Mouse (Mus musculus) heart, embryonic 11.5 days (tissue): ENCODE results near the gene Ppp1ca. TPM values are rescaled to one million over a fixed set of nuclear protein-coding genes. Genes with fewer than 3 reads are reported as not detected.
A peak's percentile ranks its signal among the peaks of the same experiment; 100 is the strongest.

ENCODE experiments used
- ATAC-seq: fragments of 200-750 bp; cut with Nextera tagmentation; replicated peaks from 2 replicates; pipeline ENCODE4 v1.8.0; 2017; ENCODE audit warnings: moderate library complexity; ENCODE audit not compliant: insufficient number of reproducible peaks, low FRiP score, low TSS enrichment
- H3K27ac ChIP-seq: fragments of 300-500 bp; sonication (generic); 2 replicates; pipeline ENCODE4 v1.5.1; 2014; ENCODE audit warnings: mild to moderate bottlenecking, low read depth, low read length
- H3K27me3 ChIP-seq: fragments of 300-500 bp; sonication (generic); 2 replicates; pipeline ENCODE4 v1.6.1; 2014; ENCODE audit warnings: mild to moderate bottlenecking, low read length, mixed read lengths; ENCODE audit not compliant: control insufficient read depth, insufficient read depth
- H3K36me3 ChIP-seq: fragments of 300-500 bp; sonication (generic); 2 replicates; pipeline ENCODE4 v1.6.1; 2014; ENCODE audit warnings: mild to moderate bottlenecking, low read length, moderate library complexity, mixed read lengths; ENCODE audit not compliant: control insufficient read depth, insufficient read depth
- H3K4me1 ChIP-seq: fragments of 300-500 bp; sonication (generic); 2 replicates; pipeline ENCODE4 v1.6.1; 2014; ENCODE audit warnings: low read length; ENCODE audit not compliant: control insufficient read depth, insufficient read depth
- H3K4me2 ChIP-seq: fragments of 300-500 bp; sonication (generic); 2 replicates; pipeline ENCODE4 v1.6.1; 2014; ENCODE audit warnings: mild to moderate bottlenecking, moderate library complexity
- H3K4me3 ChIP-seq: fragments of 300-500 bp; sonication (generic); 2 replicates; pipeline ENCODE4 v1.5.1; 2014; ENCODE audit warnings: low read depth, low read length
- H3K9ac ChIP-seq: fragments of 300-500 bp; sonication (generic); 2 replicates; pipeline ENCODE4 v1.6.1; 2014; ENCODE audit warnings: mild to moderate bottlenecking, low read depth, low read length, moderate library complexity
- H3K9me3 ChIP-seq: fragments of 300-500 bp; sonication (generic); replicated peaks from 2 replicates; pipeline ENCODE4 v1.6.1; 2016; ENCODE audit warnings: low read length; ENCODE audit not compliant: control insufficient read depth
- WGBS: fragments of 180-500 bp; shearing (Covaris S2); extraction: QIAGEN DNeasy Blood & Tissue Kit; methylation state at CpG from one replicate; pipeline ENCODE4 v1.1.7; 2014; ENCODE audit not compliant: insufficient replicate concordance; 5-methylcytosine and 5-hydroxymethylcytosine counted together
- polyA plus RNA-seq: library from polyadenylated mRNA; unstranded; fragments of >200 nt; fragmentation: Nextera tagmentation; extraction: Ambion mirVana; gene quantifications from 2 replicates; pipeline ENCODE4 v1.2.1, GENCODE M21; 2014

The Ppp1ca gene
- polyA plus RNA-seq, 1 experiment from 2014 or later: 749 TPM

- H3K27me3 ChIP-seq: no peaks in the 10 kb centered on the region
- H3K4me3 ChIP-seq: no peak overlapping the region
- H3K27ac ChIP-seq: peak overlapping the region; percentile 22; the same call in 1 of the 2 replicates
- 60% methylated on average over 13 of the region's 13 CpGs for WGBS
- no peak for ATAC-seq
- no peaks in the 10 kb centered on the region for H3K36me3 ChIP-seq
- H3K4me1 ChIP-seq: peaks cover 32% of the 10 kb centered on the region
- no peaks in the 10 kb centered on the region for H3K9me3 ChIP-seq
- H3K4me2 ChIP-seq: no peak overlapping the region
- peak overlapping the region; percentile 34; the same call in 1 of the 2 replicates for H3K9ac ChIP-seq
Observed at GRCm38 (mm10) chr19:4171393-4172290, 20.2 kb upstream of the Ppp1ca start.

- H3K9ac ChIP-seq: no peak overlapping the region
Observed at GRCm38 (mm10) chr19:4172925-4173324, 18.9 kb upstream of the Ppp1ca start.

GRCm38 (mm10) chr19:4175368-4175947 lies 16.4 kb upstream of the Ppp1ca start, which contains the start of gene Carns1:
Carns1 (minus strand) TSS chr19:4175479.
- ATAC-seq: peak; percentile 47
- Histone ChIP-seq H3K36me3 (no peaks in the 10 kb centered on the region), H3K4me3 (peak within 1 kb of the TSS; percentile 24), H3K4me1 (peaks cover 21% of the 10 kb centered on the region), H3K27ac (no peak within 1 kb of the TSS), H3K9ac (peak within 1 kb of the TSS; percentile 61), H3K27me3 (no peaks in the 10 kb centered on the region), H3K4me2 (peak within 1 kb of the TSS; percentile 64), H3K9me3 (no peaks in the 10 kb centered on the region)
- WGBS: 3% methylated on average over 11 of the region's 11 CpGs

More at GRCm38 (mm10) chr19:4172925-4173324, 18.9 kb upstream of the Ppp1ca start:
- no peak overlapping the region for H3K4me3 ChIP-seq
- peaks cover 29% of the 10 kb centered on the region for H3K4me1 ChIP-seq
- H3K9me3 ChIP-seq: no peaks in the 10 kb centered on the region
- no peaks in the 10 kb centered on the region for H3K36me3 ChIP-seq
- 55% methylated on average over 11 of the region's 11 CpGs for WGBS
- no peak for ATAC-seq
- H3K4me2 ChIP-seq: no peak overlapping the region
- H3K27ac ChIP-seq: no peak overlapping the region
- no peaks in the 10 kb centered on the region for H3K27me3 ChIP-seq

GRCm38 (mm10) chr19:4180411-4180810 lies 11.5 kb upstream of the Ppp1ca start:
- peaks cover 13% of the 10 kb centered on the region for H3K4me1 ChIP-seq
- no peak overlapping the region for H3K27ac ChIP-seq
- WGBS: 74% methylated on average over 7 of the region's 7 CpGs
- no peak overlapping the region for H3K9ac ChIP-seq
- H3K36me3 ChIP-seq: no peaks in the 10 kb centered on the region
- H3K9me3 ChIP-seq: no peaks in the 10 kb centered on the region
- no peak for ATAC-seq
- H3K4me2 ChIP-seq: no peak overlapping the region
- no peak overlapping the region for H3K4me3 ChIP-seq
- H3K27me3 ChIP-seq: 0 out of 2 replicates have a peak, but pooled peaks cover 3% of the 10 kb centered on the region

GRCm38 (mm10) chr19:4181892-4182291 lies 10.0 kb upstream of the Ppp1ca start:
- no peak for ATAC-seq
- Histone ChIP-seq H3K36me3 (no peaks in the 10 kb centered on the region), H3K9ac (no peak overlapping the region), H3K9me3 (no peaks in the 10 kb centered on the region), H3K4me1 (peaks cover 9% of the 10 kb centered on the region), H3K4me3 (no peak overlapping the region), H3K4me2 (no peak overlapping the region), H3K27ac (no peak overlapping the region), H3K27me3 (0 out of 2 replicates have a peak, but pooled peaks cover 3% of the 10 kb centered on the region)
- WGBS: 50% methylated on average over 3 of the region's 3 CpGs

GRCm38 (mm10) chr19:4183689-4184088 lies 8.2 kb upstream of the Ppp1ca start:
- no peaks in the 10 kb centered on the region for H3K9me3 ChIP-seq
- H3K36me3 ChIP-seq: no peaks in the 10 kb centered on the region
- H3K27me3 ChIP-seq: 0 out of 2 replicates have a peak, but pooled peaks cover 3% of the 10 kb centered on the region
- peaks cover 9% of the 10 kb centered on the region for H3K4me1 ChIP-seq
- 82% methylated on average over 2 of the region's 2 CpGs for WGBS
- H3K27ac ChIP-seq: no peak overlapping the region
- H3K4me2 ChIP-seq: no peak overlapping the region
- no peak overlapping the region for H3K4me3 ChIP-seq
- H3K9ac ChIP-seq: no peak overlapping the region
- no peak for ATAC-seq

- no peak for ATAC-seq
- WGBS: 52% methylated on average over 15 of the region's 15 CpGs
- no peak overlapping the region for H3K4me3 ChIP-seq
- H3K9me3 ChIP-seq: no peaks in the 10 kb centered on the region
- H3K27me3 ChIP-seq: 0 out of 2 replicates have a peak, but pooled peaks cover 3% of the 10 kb centered on the region
- H3K36me3 ChIP-seq: no peaks in the 10 kb centered on the region
- no peak overlapping the region for H3K9ac ChIP-seq
- H3K27ac ChIP-seq: 0 out of 2 replicates have a peak overlapping the region, but pooled peaks have one; percentile 15
- no peak overlapping the region; the same call in 1 of the 2 replicates for H3K4me2 ChIP-seq
- H3K4me1 ChIP-seq: peaks cover 9% of the 10 kb centered on the region
Observed at GRCm38 (mm10) chr19:4184976-4185975, 6.6 kb upstream of the Ppp1ca start.

GRCm38 (mm10) chr19:4187303-4187702 lies 4.6 kb upstream of the Ppp1ca start:
- 65% methylated on average over 3 of the region's 3 CpGs for WGBS

More at GRCm38 (mm10) chr19:4187303-4187702, 4.6 kb upstream of the Ppp1ca start:
- no peak overlapping the region for H3K4me2 ChIP-seq
- 0 out of 2 replicates have a peak, but pooled peaks cover 3% of the 10 kb centered on the region for H3K27me3 ChIP-seq
- no peak overlapping the region for H3K27ac ChIP-seq
- no peak for ATAC-seq
- H3K4me3 ChIP-seq: no peak overlapping the region
- H3K9ac ChIP-seq: 0 out of 2 replicates have a peak overlapping the region, but pooled peaks have one; percentile 34
- peaks cover 18% of the 10 kb centered on the region for H3K4me1 ChIP-seq
- H3K9me3 ChIP-seq: no peaks in the 10 kb centered on the region
- no peaks in the 10 kb centered on the region for H3K36me3 ChIP-seq
